ENCODE assay signal across 8 mouse cellular contexts in genomic region chr8:61760190-61760578, GRCm38 (mm10).
DNase-seq lines count a peak whose midpoint lies in the region; ATAC-seq and TF ChIP-seq lines count a peak whose summit lies in the region.

No protein-coding gene starts in this region.

- peak; percentile 48 for ATAC-seq in neural tube, embryonic 15.5 days (ENCODE audit: low FRiP score)

- peak overlapping the region; percentile 58 for H3K9ac ChIP-seq in neural tube, embryonic 15.5 days (replicated peaks)

- no peaks in the 10 kb centered on the region for H3K9me3 ChIP-seq in limb, embryonic 10.5 days (replicated peaks)
- H3K9me3 ChIP-seq in neural tube, embryonic 15.5 days (replicated peaks) = no peaks in the 10 kb centered on the region

- 12% methylated on average over 8 of the region's 8 CpGs for WGBS in limb, embryonic 10.5 days
- WGBS in neural tube, embryonic 15.5 days = 14% methylated on average over 8 of the region's 8 CpGs

- H3K4me3 ChIP-seq in left cerebral cortex, adult 2 months = peak overlapping the region; percentile 42; the same call in 1 of the 2 replicates
- peak overlapping the region; percentile 59 for H3K4me3 ChIP-seq in embryonic fibroblast, embryonic 13.5 days (ENCODE audit: insufficient read depth, low read length)
- H3K4me3 ChIP-seq in limb, embryonic 10.5 days = peak overlapping the region; percentile 73
- H3K4me3 ChIP-seq in neural tube, embryonic 15.5 days (replicated peaks) = peak overlapping the region; percentile 58

- peaks cover 6% of the 10 kb centered on the region; the same call in 1 of the 2 replicates for H3K36me3 ChIP-seq in limb, embryonic 10.5 days
- H3K36me3 ChIP-seq in neural tube, embryonic 15.5 days = no peaks in the 10 kb centered on the region

- intact Hi-C loops in left cerebral cortex, adult 2 months (cut with DNase I) = loop anchor here (2.0 kb wide), 1 partner anchor 17 kb away; no protein-coding TSS in a partner anchor
- intact Hi-C loops in left cerebral cortex, postnatal 4 days (cut with DNase I) = no loop called here

- no peak overlapping the region for H3K27ac ChIP-seq in left cerebral cortex, adult 2 months
- no peak overlapping the region for H3K27ac ChIP-seq in embryonic fibroblast, embryonic 13.5 days (ENCODE audit: insufficient read depth, low read length)
- peak overlapping the region; percentile 91 for H3K27ac ChIP-seq in limb, embryonic 10.5 days
- peak overlapping the region; percentile 69; the same call in 1 of the 2 replicates for H3K27ac ChIP-seq in neural tube, embryonic 15.5 days (replicated peaks)

- no peak for DNase-seq in left cerebral cortex, adult 2 months (ENCODE audit: extremely low spot score in 1 of 2, low spot score in 2 of 2)
- no peak for DNase-seq in left cerebral cortex, postnatal 4 days
- DNase-seq in limb, embryonic 10.5 days (ENCODE audit: low spot score) = no peak
- no peak for DNase-seq in embryo, embryonic 10.5 days (ENCODE audit: low spot score)
- no peak for DNase-seq in kidney, postnatal 10 days
- DNase-seq in left cerebral cortex, adult 9 months (ENCODE audit: low spot score in 2 of 2) = no peak

- H3K4me2 ChIP-seq in neural tube, embryonic 15.5 days = peak overlapping the region; percentile 96

- H3K27me3 ChIP-seq in limb, embryonic 10.5 days (ENCODE audit: low read depth, poor library complexity, severe bottlenecking) = no peaks in the 10 kb centered on the region
- H3K27me3 ChIP-seq in neural tube, embryonic 15.5 days (replicated peaks) = no peaks in the 10 kb centered on the region

- no peak for TF ChIP-seq POLR2A in embryonic fibroblast, embryonic 13.5 days (IDR thresholded peaks at IDR 0.05; ENCODE audit: low read depth, low read length)

- H3K4me1 ChIP-seq in embryonic fibroblast, embryonic 13.5 days (ENCODE audit: control insufficient read depth, insufficient read depth, low read length) = peaks cover 16% of the 10 kb centered on the region
- peaks cover 39% of the 10 kb centered on the region for H3K4me1 ChIP-seq in limb, embryonic 10.5 days
- H3K4me1 ChIP-seq in neural tube, embryonic 15.5 days = peaks cover 21% of the 10 kb centered on the region; the same call in 1 of the 2 replicates

- no peak; the same call in 1 of the 2 replicates for TF ChIP-seq CTCF in left cerebral cortex, adult 2 months (IDR thresholded peaks at IDR 0.05)
- TF ChIP-seq CTCF in embryonic fibroblast, embryonic 13.5 days (IDR thresholded peaks at IDR 0.05; ENCODE audit: borderline replicate concordance, insufficient read depth, low read length) = no peak

Comparison
In these comparisons a context has a peak if more than half of its experiments do, and no peak if none do; other contexts are left out.
1. H3K27ac ChIP-seq: peak in limb, embryonic 10.5 days (single experiment) and neural tube, embryonic 15.5 days (single experiment); none in left cerebral cortex, adult 2 months (single experiment) and embryonic fibroblast, embryonic 13.5 days (single experiment).
2. Peak in every context shown above with its lines, with median percentiles within 50 percentile points of each other: H3K4me3 ChIP-seq.